Mouse (Mus musculus) ES-E14 (cell line): Measurements from ENCODE around the gene Cenpf. TPM values are rescaled to one million over a fixed set of nuclear protein-coding genes. Genes with fewer than 3 reads are reported as not detected.

Source experiments
- DNase-seq: peaks from one replicate; pipeline ENCODE4 v3.0.0-alpha.2; 2013; ENCODE audit warnings: low read depth, low spot score
- H3K27ac ChIP-seq: 2 replicates; pipeline ENCODE4 v1.5.1; 2012; ENCODE audit warnings: low read depth, mild to moderate bottlenecking, low read length, moderate library complexity, mixed read lengths; ENCODE audit not compliant: poor library complexity, insufficient read depth, severe bottlenecking
- H3K36me3 ChIP-seq: 2 replicates; pipeline ENCODE4 v1.6.1; 2012; ENCODE audit warnings: mild to moderate bottlenecking, low read length, moderate library complexity, mixed read lengths; ENCODE audit not compliant: control insufficient read depth, poor library complexity, insufficient read depth, severe bottlenecking
- H3K4me1 ChIP-seq, 2 experiments: fragments of 150-350 bp in 1 of 2; sonication (generic) in 1 of 2; 2 replicates each; pipeline ENCODE4 v1.6.1; 2012; ENCODE audit warnings: low read length in 2 of 2, mild to moderate bottlenecking in 1 of 2, mixed read lengths in 1 of 2; ENCODE audit not compliant: control insufficient read depth in 2 of 2, insufficient read depth in 2 of 2, poor library complexity in 1 of 2
- H3K4me3 ChIP-seq, 2 experiments: fragments of 150-350 bp in 1 of 2; sonication (generic) in 1 of 2; 2 replicates each; pipeline ENCODE4 v1.5.1; 2012; ENCODE audit warnings: low read length in 2 of 2, low read depth in 1 of 2, mild to moderate bottlenecking in 1 of 2, mixed read lengths in 1 of 2; ENCODE audit not compliant: insufficient read depth in 1 of 2, poor library complexity in 1 of 2, severe bottlenecking in 1 of 2
- H3K9ac ChIP-seq: 2 replicates; pipeline ENCODE4 v1.6.1; 2012; ENCODE audit warnings: low read depth, mild to moderate bottlenecking, low read length, mixed read lengths; ENCODE audit not compliant: poor library complexity, insufficient read depth, severe bottlenecking
- H3K9me3 ChIP-seq: fragments of 150-350 bp; sonication (generic); 2 replicates; pipeline ENCODE4 v1.6.1; 2012; ENCODE audit warnings: low read depth, mild to moderate bottlenecking, low read length; ENCODE audit not compliant: control insufficient read depth, insufficient read depth
- CHD2 ChIP-seq: IDR thresholded peaks from 2 replicates; pipeline ENCODE4 v1.6.1; 2014; ENCODE audit warnings: mild to moderate bottlenecking, low read depth, low read length, inconsistent platforms
- HCFC1 ChIP-seq: IDR thresholded peaks from 2 replicates; pipeline ENCODE4 v1.6.1; 2012; ENCODE audit warnings: low read length, inconsistent platforms, borderline replicate concordance; ENCODE audit not compliant: insufficient read depth
- MAFK ChIP-seq: IDR thresholded peaks from 2 replicates; pipeline ENCODE4 v1.6.1; 2014; ENCODE audit warnings: mild to moderate bottlenecking, low read depth, low read length, inconsistent platforms; ENCODE audit not compliant: insufficient read depth
- ZC3H11A ChIP-seq: IDR thresholded peaks from 2 replicates; pipeline ENCODE4 v1.6.1; 2012; ENCODE audit warnings: low read depth, mild to moderate bottlenecking, inconsistent platforms, low read length, borderline replicate concordance
- ZNF384 ChIP-seq: IDR thresholded peaks from 2 replicates; pipeline ENCODE4 v1.6.1; 2012; ENCODE audit warnings: low read depth, low read length, inconsistent platforms
- in situ Hi-C, 2 experiments: fragments of 600-800 bp; cut with MboI; formaldehyde crosslinking; loops; one replicate each; pipeline ENCODE4 v1.15.1; 2025; ENCODE audit warnings: low sequenced_read_pairs in 2 of 2, inconsistent platforms in 1 of 2; ENCODE audit not compliant: unreplicated experiment in 2 of 2
- total RNA-seq: library from RNA; depleted of rRNA; stranded (reverse); fragments of 300-350 nt; gene quantifications from 2 replicates; pipeline ENCODE4 v1.2.3, GENCODE M21; 2012; rRNA removed

Gene Cenpf
- total RNA-seq, 1 experiment = 46.5 TPM

DNA sequence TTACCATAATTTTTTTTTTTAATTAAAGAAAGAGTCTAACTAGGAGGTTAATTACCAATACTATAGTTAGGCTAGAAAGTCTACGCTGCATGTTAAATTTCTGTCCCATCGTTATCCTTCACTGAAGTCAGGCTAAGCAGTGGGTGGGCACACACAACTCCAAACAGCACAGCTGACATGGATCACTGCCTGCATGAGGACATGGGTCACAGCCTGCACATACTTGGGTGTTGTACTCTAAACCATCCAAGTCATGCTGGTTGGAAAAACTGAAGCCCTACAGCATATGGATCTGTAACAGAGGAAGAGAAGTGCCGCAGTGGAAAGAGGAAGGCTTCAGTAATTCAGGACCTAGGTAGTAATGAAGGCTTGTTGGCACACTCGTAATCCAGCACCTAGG is 76.1 kb downstream of the Cenpf start:
- Histone ChIP-seq H3K4me3 (no peak overlapping the region), H3K4me1 (peaks cover 0 to 2% of the 10 kb centered on the region in 2 experiments; a peak in 1 of 4 replicates), H3K27ac (no peak overlapping the region), H3K9me3 (no peaks in the 10 kb centered on the region), H3K9ac (no peak overlapping the region), H3K36me3 (no peaks in the 10 kb centered on the region)
- no peak for TF ChIP-seq HCFC1
- TF ChIP-seq MAFK = no peak
- TF ChIP-seq ZNF384 = no peak
- no peak for TF ChIP-seq CHD2
- no peak for TF ChIP-seq ZC3H11A
- DNase-seq = no peak
- in situ Hi-C loops = loop anchor here in 1 of 2 experiments (25.0 kb wide), 1 partner anchor 574 kb away; no protein-coding TSS in a partner anchor

- no peaks in the 10 kb centered on the region for H3K9me3 ChIP-seq
- no peaks in the 10 kb centered on the region for H3K36me3 ChIP-seq
- DNase-seq = no peak
- TF ChIP-seq ZC3H11A (no peak), CHD2 (no peak), HCFC1 (no peak), ZNF384 (no peak), MAFK (no peak)
- in situ Hi-C loops = loop anchor here in 1 of 2 experiments (25.0 kb wide), 1 partner anchor 571 kb away; no protein-coding TSS in a partner anchor
- H3K9ac ChIP-seq = no peak overlapping the region
- H3K4me1 ChIP-seq = peaks cover 0 to 5% of the 10 kb centered on the region in 2 experiments; a peak in 1 of 4 replicates
- no peak overlapping the region for H3K4me3 ChIP-seq
- H3K27ac ChIP-seq = no peak overlapping the region
Observed at GRCm38 (mm10) chr1:189608640-189609039, 79.2 kb downstream of the Cenpf start.

GRCm38 (mm10) chr1:189608039-189608438 is 79.8 kb downstream of the Cenpf start:
- Histone ChIP-seq H3K4me1 (peaks cover 0 to 5% of the 10 kb centered on the region in 2 experiments; a peak in 1 of 4 replicates), H3K9me3 (no peaks in the 10 kb centered on the region), H3K9ac (no peak overlapping the region), H3K27ac (no peak overlapping the region), H3K36me3 (no peaks in the 10 kb centered on the region), H3K4me3 (no peak overlapping the region)
- DNase-seq = no peak
- in situ Hi-C loops = loop anchor here in 1 of 2 experiments (25.0 kb wide), 1 partner anchor 571 kb away; no protein-coding TSS in a partner anchor
- TF ChIP-seq ZC3H11A = no peak

- DNase-seq = no peak
- H3K27ac ChIP-seq = no peak overlapping the region
- no peaks in the 10 kb centered on the region for H3K36me3 ChIP-seq
- no peak for TF ChIP-seq CHD2
- no peak for TF ChIP-seq MAFK
- TF ChIP-seq HCFC1 = no peak
- no peak for TF ChIP-seq ZC3H11A
- TF ChIP-seq ZNF384 = no peak
- H3K9ac ChIP-seq = no peak overlapping the region
- peaks cover 0 to 5% of the 10 kb centered on the region in 2 experiments; a peak in 1 of 4 replicates for H3K4me1 ChIP-seq
- in situ Hi-C loops = loop anchor here in 1 of 2 experiments (25.0 kb wide), 1 partner anchor 568 kb away; no protein-coding TSS in a partner anchor
- H3K4me3 ChIP-seq = no peak overlapping the region
- no peaks in the 10 kb centered on the region for H3K9me3 ChIP-seq
Observed at GRCm38 (mm10) chr1:189605598-189606126, 82.2 kb downstream of the Cenpf start.

GRCm38 (mm10) chr1:189597096-189597495 is 90.8 kb downstream of the Cenpf start:
- Histone ChIP-seq H3K4me3 (no peak overlapping the region), H3K4me1 (no peaks in the 10 kb centered on the region), H3K9me3 (no peaks in the 10 kb centered on the region), H3K36me3 (no peaks in the 10 kb centered on the region), H3K9ac (no peak overlapping the region), H3K27ac (no peak overlapping the region)
- TF ChIP-seq ZNF384 = no peak
- no peak for TF ChIP-seq HCFC1
- TF ChIP-seq ZC3H11A = no peak
- TF ChIP-seq CHD2 = no peak
- TF ChIP-seq MAFK = no peak
- in situ Hi-C loops = no loop called here
- DNase-seq = no peak

Other genes starting within 250 kb of the Cenpf start
- gene Ptpn14, start 40.2 kb upstream of the Cenpf start, total RNA-seq = 24.4 and 27.1 TPM in 2 replicates
- gene Smyd2, start 234.3 kb upstream of the Cenpf start, total RNA-seq = 50.4 and 64.4 TPM in 2 replicates